Mouse (Mus musculus) c-Kit-positive CD71-positive TER-119-negative erythroid progenitor cells, embryonic 14.5 days (primary cell): Measurements from ENCODE around the gene Ttc33.

ENCODE experiments used
- DNase-seq: peaks from one replicate; pipeline ENCODE4 v3.0.0-alpha.2; 2013; ENCODE audit warnings: low read depth

Ttc33 gene

DNA sequence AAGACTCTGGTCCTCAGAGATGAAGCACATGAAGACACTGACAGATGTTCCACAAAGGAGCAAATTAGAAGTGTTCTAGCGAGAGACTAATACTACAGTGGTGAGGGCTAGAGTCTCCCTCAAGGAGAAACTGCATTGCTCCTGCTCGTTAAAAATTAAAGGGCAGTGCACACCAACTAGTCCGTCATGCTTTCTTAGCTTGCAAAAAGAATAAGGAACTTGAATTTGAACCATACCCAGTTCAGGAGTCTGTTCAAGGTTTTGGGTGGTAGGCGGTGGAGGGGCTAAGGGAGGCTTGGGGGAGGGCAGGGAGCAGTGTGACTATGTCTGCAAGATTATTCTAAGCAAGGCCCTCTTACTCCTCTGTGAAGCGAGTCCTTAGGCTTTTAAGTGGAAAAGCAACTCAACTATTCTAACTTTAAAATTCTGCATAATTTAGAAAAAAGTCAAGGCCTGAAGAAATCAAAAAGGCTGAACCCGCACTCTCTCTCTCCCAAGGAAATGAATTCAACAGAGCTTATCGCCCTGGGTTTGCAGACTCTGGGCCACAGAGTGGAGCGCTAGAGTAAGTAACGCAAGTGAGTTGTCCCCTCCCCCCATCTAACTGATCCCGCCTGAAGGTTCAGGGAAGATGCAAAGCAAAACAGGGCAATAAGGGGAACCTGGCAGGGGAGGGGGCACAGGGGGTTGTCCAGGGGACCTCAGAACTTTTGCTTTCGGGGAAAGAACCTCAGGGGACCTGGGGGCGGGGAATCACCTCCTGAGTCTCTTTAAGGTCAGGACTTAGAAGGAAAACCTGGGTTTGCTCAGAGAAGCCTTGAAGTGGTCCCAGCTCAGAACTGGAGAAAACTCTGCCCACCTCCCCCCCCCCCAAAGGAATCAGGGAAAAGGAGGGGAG is 56.2 kb downstream of the Ttc33 start:
- DNase-seq, result peak; percentile 64

DNA sequence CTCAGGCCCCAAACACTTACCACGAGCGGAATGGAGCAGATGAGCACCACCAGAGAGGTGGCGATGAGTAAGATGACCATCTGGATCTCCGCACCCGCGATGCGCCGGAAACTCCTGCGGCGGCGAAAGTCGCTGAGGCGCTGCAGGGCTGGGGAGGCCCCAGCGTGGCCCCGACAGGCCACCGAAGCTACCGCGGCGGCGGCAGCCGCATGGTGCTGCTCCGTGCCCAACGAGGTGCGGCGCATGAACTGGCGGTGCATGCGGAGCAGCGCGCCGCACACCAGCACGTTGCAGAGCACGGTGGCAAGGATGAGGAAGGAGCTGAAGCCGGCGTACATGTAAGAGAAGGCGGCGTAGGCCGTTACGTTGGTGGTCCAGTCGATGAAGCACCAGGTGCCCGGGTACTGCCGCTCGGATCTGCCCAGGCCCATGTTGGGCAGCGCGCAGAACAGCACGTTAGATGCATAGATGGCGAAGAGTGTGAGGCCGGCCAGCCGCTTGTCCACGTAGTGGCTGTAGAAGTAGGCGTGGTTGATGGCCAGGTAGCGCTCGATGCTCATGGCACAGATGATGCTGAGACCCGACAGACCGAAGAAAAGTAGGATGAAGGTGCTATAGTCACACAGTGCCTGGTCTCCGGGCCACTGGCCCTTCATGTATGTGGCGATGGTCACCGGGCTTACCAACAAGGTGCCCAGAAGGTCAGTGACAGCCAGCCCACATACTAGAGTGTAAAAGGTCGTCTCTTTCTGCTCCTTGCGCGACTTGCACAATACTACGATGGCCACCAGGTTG is 57.1 kb downstream of the Ttc33 start:
- DNase-seq, result peak; percentile 21

- peak; percentile 28 for DNase-seq
Observed at GRCm38 (mm10) chr15:5243036-5243958, 58.0 kb downstream of the Ttc33 start.

DNA sequence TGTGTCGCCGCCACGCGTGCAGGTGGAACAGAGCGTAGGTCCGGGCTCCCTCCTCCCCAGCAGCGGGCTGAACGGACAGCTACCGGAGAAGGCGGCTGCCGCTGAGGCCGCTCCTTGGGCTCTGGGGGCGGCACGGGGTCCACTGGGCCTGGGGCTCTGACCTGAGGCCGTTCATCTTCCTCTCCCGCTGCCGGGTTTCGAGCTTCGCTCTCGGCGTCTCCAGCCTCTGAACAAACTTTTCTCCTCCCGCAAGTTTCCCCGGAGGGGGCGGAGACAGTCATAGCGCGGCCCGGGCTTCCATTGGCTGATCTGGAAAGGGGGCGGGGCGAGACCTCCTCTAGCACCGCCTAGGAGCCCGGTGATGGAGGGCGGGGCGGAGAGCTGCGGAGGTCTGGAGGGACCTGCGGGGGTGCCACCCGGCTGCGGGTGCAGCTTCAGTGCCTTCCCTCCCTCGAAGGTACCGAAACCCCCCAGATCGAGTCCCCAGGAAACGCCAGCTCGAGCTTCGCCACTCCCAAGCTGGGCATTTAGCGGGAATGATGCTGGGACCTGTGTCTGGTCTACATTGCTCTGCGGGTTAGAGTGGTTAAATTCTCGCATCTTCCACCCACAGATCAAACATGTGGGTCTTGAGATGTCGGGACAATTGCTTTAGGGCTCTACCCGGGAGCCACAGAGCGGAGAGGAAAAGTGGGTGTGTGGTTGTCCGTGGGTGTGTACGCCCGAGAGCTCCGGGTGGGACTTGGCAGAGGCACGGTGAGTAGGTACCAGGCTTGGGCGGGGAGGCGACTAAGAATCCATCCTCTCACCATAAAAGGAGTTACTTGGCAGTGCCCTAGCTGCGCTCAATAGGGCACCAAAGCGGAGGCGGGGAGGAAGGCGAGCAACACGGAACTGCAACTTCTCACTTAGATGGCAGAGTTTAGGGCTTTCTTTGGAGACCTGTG is 58.9 kb downstream of the Ttc33 start, which contains the start of gene Ptger4:
Gene Ptger4, minus strand, starts transcription at position 229 of the 947 bp plus-strand sequence.
- peak; percentile 94 for DNase-seq

DNA sequence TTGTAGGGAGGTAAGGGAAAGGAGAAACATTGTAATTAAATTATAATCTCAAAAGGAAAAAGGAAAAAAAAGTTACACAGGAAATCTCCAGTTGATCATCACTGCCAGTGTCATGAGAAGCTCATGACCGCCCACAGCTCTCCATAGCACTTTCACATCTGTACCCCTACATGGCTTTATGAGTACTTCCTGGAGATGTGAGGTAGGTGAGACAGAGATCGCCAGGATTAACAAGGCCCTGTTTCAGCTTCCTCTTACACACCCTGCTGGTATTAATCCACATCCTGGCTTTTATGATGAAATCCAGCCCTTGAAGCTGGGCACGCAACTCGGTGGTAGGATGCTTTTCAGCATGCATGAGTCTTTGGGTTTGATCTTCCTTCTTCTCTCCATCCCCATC is 64.9 kb downstream of the Ttc33 start:
- DNase-seq, result no peak

DNA sequence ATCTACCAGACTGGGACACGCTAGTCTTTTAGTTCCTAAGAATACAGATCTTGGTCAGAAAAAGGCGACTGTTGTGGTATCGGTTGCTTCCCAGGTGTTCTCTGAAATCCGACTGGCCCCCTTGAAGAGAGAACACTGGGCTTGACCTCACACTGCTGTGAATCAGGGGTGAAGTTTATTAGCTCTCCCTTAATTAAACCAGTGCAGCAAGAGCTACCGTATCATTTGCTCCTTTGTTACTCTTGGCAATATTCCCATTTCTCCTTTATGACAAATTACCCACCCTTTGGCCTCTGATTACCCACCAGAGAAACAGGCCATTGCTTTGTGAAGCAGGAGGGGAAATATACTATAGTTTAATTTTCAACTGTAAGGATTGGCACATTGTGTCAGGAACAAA is 74.9 kb downstream of the Ttc33 start:
- DNase-seq, result no peak

- DNase-seq, result peak; percentile 40
Observed at GRCm38 (mm10) chr15:5261004-5261403, 75.7 kb downstream of the Ttc33 start.

DNA sequence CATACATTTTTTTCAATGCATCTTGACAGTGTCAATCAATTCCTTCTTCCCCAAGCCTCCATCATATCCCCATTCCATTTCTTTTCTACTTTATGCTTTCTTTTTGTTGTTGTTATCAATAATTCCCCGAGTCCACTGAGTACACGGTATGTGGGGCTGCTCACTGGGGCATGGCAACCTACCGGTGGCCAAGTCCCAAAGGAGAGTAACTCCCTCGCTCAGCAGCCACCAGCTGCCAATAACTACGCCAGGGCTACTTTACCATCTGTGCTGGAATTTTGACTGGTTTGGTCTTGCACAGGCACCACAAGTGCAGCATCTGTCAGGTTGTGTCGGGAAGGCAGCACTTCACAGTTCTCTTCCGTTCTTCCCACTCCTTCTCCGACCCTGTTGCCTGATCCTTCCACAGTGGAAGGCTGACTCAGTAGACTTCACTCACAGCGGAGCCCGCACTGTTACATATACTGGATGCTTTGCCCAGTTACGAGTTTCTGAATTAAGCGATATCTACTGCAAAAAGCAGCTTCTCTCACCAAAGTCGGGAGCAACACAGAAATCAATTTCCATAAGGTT is 76.9 kb downstream of the Ttc33 start:
- no peak for DNase-seq

- no peak for DNase-seq
Observed at GRCm38 (mm10) chr15:5262874-5263504, 77.7 kb downstream of the Ttc33 start.

- no peak for DNase-seq
Observed at GRCm38 (mm10) chr15:5266095-5266494, 80.8 kb downstream of the Ttc33 start.
